Mouse (Mus musculus): ENCODE results near the gene Pcolce. TPM values are rescaled to one million over a fixed set of nuclear protein-coding genes. Genes with fewer than 3 reads are reported as not detected.
A peak's percentile ranks its signal among the peaks of the same experiment; 100 is the strongest.

The Pcolce gene
- total and polyA plus RNA-seq, 3 experiments: 0.23 to 0.77 TPM; not detected in 1

DNA sequence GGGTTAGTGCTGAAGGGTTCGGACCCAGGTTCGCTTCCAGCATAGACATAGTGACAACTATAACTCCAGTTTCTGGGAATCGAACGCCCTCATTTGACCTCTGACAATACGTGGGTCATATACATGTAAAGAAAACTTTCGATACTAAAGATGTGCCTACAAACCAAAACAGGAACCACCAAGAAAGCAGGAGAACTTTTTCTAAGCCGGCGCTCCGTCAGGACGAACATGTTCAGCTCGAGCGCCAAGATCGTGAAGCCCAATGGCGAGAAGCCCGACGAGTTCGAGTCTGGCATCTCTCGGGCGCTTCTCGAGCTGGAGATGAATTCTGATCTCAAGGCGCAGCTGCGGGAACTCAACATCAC, 12.2 kb downstream of the Pcolce start:
- peaks cover 14% of the 10 kb centered on the region for H3K79me2 ChIP-seq (ENCODE audit: control insufficient read depth, insufficient read depth, low read length, poor library complexity)
- TF ChIP-seq HCFC1 (IDR thresholded peaks at IDR 0.05; ENCODE audit: low read depth, low read length): no peak
- no peak for TF ChIP-seq POLR2AphosphoS2 (IDR thresholded peaks at IDR 0.05; ENCODE audit: low read length)
- TF ChIP-seq ETS1 (IDR thresholded peaks at IDR 0.05; ENCODE audit: low read depth, low read length): peak; percentile 33; the same call in 1 of the 2 replicates
- peak; percentile 44; the same call in 1 of the 2 replicates for TF ChIP-seq MXI1 (IDR thresholded peaks at IDR 0.05; ENCODE audit: low read depth, low read length)
- no peak for TF ChIP-seq KAT2A (conservative IDR thresholded peaks at IDR 0.05; ENCODE audit: low read depth, low read length)
- TF ChIP-seq CHD1 (IDR thresholded peaks at IDR 0.05; ENCODE audit: low read depth, low read length): no peak
- peak in 1 of 2 experiments; percentile 53; a peak in 1 of 4 replicates for TF ChIP-seq EP300 (IDR thresholded peaks at IDR 0.05; ENCODE audit: low read depth in 1 of 2, low read length in 2 of 2)
- H3K9ac ChIP-seq (ENCODE audit: control insufficient read depth, low read depth, low read length, poor library complexity, severe bottlenecking): peak overlapping the region; percentile 87
- peak overlapping the region; percentile 56 to 99 for H3K4me3 ChIP-seq (ENCODE audit: control insufficient read depth in 1 of 2, insufficient read depth in 1 of 2, low read depth in 2 of 2, low read length in 2 of 2)
- H3K27me3 ChIP-seq (ENCODE audit: control insufficient read depth in 1 of 2, insufficient read depth in 2 of 2, low read length in 2 of 2): no peaks in the 10 kb centered on the region
- peak; percentile 78 for DNase-seq (ENCODE audit: low read depth, low spot score)
- peaks cover 0 to 16% of the 10 kb centered on the region in 2 experiments; a peak in 2 of 4 replicates for H3K36me3 ChIP-seq (ENCODE audit: control insufficient read depth in 1 of 2, insufficient read depth in 2 of 2, low read length in 2 of 2)
- no peaks in the 10 kb centered on the region for H3K9me3 ChIP-seq (replicated peaks; ENCODE audit: insufficient read depth, low read length)
- H3K27ac ChIP-seq (ENCODE audit: control insufficient read depth, low read depth, low read length): peak overlapping the region; percentile 95
- peaks cover 10 to 30% of the 10 kb centered on the region in 2 experiments for H3K4me1 ChIP-seq (ENCODE audit: control insufficient read depth in 1 of 2, insufficient read depth in 2 of 2, low read length in 2 of 2)

DNA sequence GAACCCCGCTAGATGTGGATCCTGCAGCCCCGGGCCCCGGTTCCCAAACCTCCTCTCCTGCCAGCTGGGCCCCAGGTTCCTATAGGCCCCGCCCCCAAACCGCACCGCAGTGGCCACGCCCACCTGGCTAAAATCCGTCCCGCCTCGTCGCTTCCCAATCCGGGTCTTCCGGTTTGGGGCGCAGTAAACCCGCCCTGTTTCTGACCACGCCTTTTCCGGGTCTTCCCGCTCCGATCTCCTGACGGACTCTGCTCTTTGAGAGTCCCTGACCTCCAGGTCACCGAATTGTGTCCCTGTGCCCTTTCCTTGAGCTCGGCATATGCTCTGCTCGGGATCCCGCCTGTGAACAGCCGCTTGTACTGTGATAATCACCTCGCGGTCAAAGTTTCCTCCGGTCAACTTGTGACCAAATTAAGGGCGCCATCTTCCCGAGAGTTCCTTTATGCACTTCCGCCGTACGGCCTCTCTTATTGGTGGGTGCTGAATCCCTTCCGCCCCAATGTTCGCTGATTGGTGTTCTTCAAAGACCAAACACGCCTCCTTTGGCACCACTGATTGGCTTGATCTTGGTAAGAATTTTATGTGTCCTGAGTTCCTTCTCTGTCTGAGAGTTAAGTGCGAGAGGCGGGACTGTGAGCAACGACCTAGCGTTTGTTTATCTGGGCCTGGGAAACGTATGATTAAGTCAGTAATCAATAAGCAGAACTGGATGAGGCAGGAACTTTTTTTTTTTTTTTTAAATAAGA, 12.8 kb downstream of the Pcolce start, which contains the start of gene Mospd3:
Mospd3 (minus strand) TSS at position 440 of the 746 bp plus-strand sequence.
- H3K9me3 ChIP-seq (replicated peaks; ENCODE audit: insufficient read depth, low read length): no peaks in the 10 kb centered on the region
- peaks cover 10 to 30% of the 10 kb centered on the region in 2 experiments for H3K4me1 ChIP-seq (ENCODE audit: control insufficient read depth in 1 of 2, insufficient read depth in 2 of 2, low read length in 2 of 2)
- DNase-seq (ENCODE audit: low read depth, low spot score): peak; percentile 100
- H3K4me3 ChIP-seq (ENCODE audit: control insufficient read depth in 1 of 2, insufficient read depth in 1 of 2, low read depth in 2 of 2, low read length in 2 of 2): peak within 1 kb of the TSS; percentile 83 to 99
- no peaks in the 10 kb centered on the region for H3K27me3 ChIP-seq (ENCODE audit: control insufficient read depth in 1 of 2, insufficient read depth in 2 of 2, low read length in 2 of 2)
- H3K36me3 ChIP-seq (ENCODE audit: control insufficient read depth in 1 of 2, insufficient read depth in 2 of 2, low read length in 2 of 2): peaks cover 0 to 16% of the 10 kb centered on the region in 2 experiments; a peak in 2 of 4 replicates
- peak within 1 kb of the TSS; percentile 99 for H3K27ac ChIP-seq (ENCODE audit: control insufficient read depth, low read depth, low read length)
- peak within 1 kb of the TSS; percentile 98 for H3K9ac ChIP-seq (ENCODE audit: control insufficient read depth, low read depth, low read length, poor library complexity, severe bottlenecking)
- peaks cover 14% of the 10 kb centered on the region for H3K79me2 ChIP-seq (ENCODE audit: control insufficient read depth, insufficient read depth, low read length, poor library complexity)
- TF ChIP-seq BHLHE40 (IDR thresholded peaks at IDR 0.05; ENCODE audit: borderline replicate concordance, low read depth, low read length) (no peak), ZMIZ1 (IDR thresholded peaks at IDR 0.05; ENCODE audit: low read depth, low read length) (peak; percentile 85), ELF1 (IDR thresholded peaks at IDR 0.05; ENCODE audit: low read depth, low read length) (peak; percentile 95), NELFE (IDR thresholded peaks at IDR 0.05; ENCODE audit: low read depth, low read length) (peak; percentile 75), JUND (IDR thresholded peaks at IDR 0.05; ENCODE audit: low read depth, low read length) (no peak), POLR2A (IDR thresholded peaks at IDR 0.05; ENCODE audit: control insufficient read depth in 1 of 2, insufficient read depth in 1 of 2, low read depth in 1 of 2, low read length in 2 of 2, poor library complexity in 1 of 2) (peak; percentile 80 to 87), CHD1 (IDR thresholded peaks at IDR 0.05; ENCODE audit: low read depth, low read length) (no peak), EP300 (IDR thresholded peaks at IDR 0.05; ENCODE audit: low read depth in 1 of 2, low read length in 2 of 2) (no peak), SMC3 (IDR thresholded peaks at IDR 0.05; ENCODE audit: low read depth, low read length) (no peak), UBTF (IDR thresholded peaks at IDR 0.05; ENCODE audit: borderline replicate concordance, insufficient read depth, low read depth, low read length) (no peak), E2F4 (IDR thresholded peaks at IDR 0.05; ENCODE audit: borderline replicate concordance, low read depth, low read length) (no peak), MEF2A (IDR thresholded peaks at IDR 0.05; ENCODE audit: extremely low read depth, insufficient replicate concordance, low read depth, low read length, poor library complexity, severe bottlenecking) (no peak), RCOR1 (IDR thresholded peaks at IDR 0.05; ENCODE audit: low read depth, low read length) (no peak), MAX (IDR thresholded peaks at IDR 0.05; ENCODE audit: low read length) (no peak), GABPA (IDR thresholded peaks at IDR 0.05; ENCODE audit: low read depth, low read length) (no peak), ZKSCAN1 (IDR thresholded peaks at IDR 0.05; ENCODE audit: low read depth, low read length) (no peak), ZC3H11A (IDR thresholded peaks at IDR 0.05; ENCODE audit: low read depth, low read length) (no peak), POLR2AphosphoS2 (IDR thresholded peaks at IDR 0.05; ENCODE audit: low read length) (peak; percentile 60; the same call in 1 of the 2 replicates), USF1 (IDR thresholded peaks at IDR 0.05; ENCODE audit: low read depth, low read length) (no peak), TAL1 (IDR thresholded peaks at IDR 0.05; ENCODE audit: low read length) (no peak), USF2 (IDR thresholded peaks at IDR 0.05; ENCODE audit: borderline replicate concordance in 1 of 2, insufficient read depth in 1 of 2, low read depth in 1 of 2, low read length in 2 of 2) (no peak), RAD21 (IDR thresholded peaks at IDR 0.05; ENCODE audit: low read depth, low read length) (no peak), CHD2 (IDR thresholded peaks at IDR 0.05; ENCODE audit: low read length) (peak; percentile 90), GATA1 (IDR thresholded peaks at IDR 0.05; ENCODE audit: low read depth, low read length) (peak; percentile 49; the same call in 1 of the 2 replicates), MAZ (IDR thresholded peaks at IDR 0.05; ENCODE audit: low read depth, low read length) (no peak; the same call in 1 of the 2 replicates), SIN3A (IDR thresholded peaks at IDR 0.05; ENCODE audit: low read length) (peak; percentile 76)

All from MEL (cell line).